Mouse (Mus musculus) spleen, adult 12 weeks (tissue): ENCODE measurements around the gene Nup37.
A peak's percentile ranks its signal among the peaks of the same experiment; 100 is the strongest.

Experiments used
- DNase-seq: peaks from one replicate; pipeline ENCODE4 v3.0.0; 2022; ENCODE audit warnings: low spot score

Gene Nup37

DNA sequence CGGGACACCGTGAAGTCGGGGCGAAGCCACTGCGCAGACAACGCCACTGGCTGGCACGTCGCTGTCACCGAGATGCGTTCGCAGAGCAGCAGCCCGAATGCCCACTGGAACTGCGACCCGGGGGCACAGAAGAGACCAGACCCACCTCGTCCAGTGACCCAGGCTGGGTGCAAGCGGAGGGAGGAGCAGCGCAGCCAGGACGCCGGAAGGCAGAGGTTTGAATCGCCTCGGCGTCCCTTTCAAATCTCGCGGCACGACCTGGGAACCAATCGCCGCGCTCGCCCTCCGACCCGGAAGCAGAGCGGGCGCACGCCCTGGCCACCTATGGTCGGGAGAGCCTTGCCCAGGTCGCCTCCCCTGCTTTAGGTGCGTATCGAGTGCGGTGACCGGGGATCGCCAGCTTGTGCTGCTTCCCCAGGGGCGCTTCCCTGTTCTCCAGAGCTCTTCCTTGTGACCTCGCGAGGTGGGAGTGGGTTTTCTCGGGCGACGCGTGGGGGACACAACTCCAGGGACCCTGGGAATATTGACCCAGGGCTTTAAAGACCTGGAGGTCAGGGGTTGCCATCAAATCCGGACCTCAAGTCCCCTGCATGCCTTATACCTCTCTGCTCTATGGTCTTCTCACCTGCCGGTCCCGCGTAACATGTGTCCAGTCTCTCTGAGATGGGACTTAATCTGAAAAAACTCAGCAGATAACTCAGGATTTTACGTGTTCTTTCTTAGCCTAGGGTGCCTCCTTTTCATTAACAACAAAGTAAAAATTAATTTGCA is at the start of gene Nup37, which contains the start of gene Parpbp:
Gene Nup37 (plus strand): TSS at position 286 of the 771 bp plus-strand sequence.
Gene Parpbp (minus strand): TSS at position 235 of the 771 bp plus-strand sequence.
- peak; percentile 87 for DNase-seq

DNA sequence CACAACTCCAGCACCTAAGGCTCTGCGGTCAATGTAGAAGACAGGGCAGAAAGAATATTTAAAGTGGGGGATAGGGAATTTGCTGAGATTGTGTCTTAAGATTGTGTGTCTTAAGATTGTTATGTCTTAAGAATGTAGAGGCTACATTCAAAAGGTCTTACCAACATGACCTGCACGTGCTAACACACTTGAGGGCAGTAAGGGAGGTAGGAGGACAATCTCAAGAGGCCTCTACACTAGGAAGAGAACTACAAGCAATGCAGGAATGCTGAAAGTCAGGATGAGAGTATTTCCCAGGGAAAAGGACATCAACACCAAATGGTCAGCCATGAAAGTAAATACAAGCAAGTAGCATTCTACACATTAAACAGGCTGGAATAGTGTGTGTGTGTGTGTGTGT is 40.6 kb upstream of the Nup37 start:
- no peak for DNase-seq

DNA sequence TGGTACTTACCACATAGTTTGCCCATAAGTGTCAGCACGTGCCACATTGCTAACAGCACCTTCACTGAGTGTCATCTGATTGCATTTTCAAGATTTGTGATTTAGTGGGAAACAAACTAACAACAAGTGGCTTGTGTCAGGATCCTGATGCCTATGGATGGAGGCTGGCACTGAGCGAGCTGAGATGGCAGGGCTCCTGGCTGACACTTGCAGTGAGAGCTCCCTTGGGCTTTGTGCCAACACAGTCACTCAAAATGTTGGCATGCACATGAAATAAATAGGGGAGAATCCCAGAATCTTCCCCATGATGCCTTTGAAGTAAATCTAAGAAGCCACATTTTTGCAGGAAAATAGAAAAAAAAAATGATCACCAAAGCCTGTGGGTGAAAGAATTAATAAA is 33.5 kb upstream of the Nup37 start:
- DNase-seq: no peak

DNA sequence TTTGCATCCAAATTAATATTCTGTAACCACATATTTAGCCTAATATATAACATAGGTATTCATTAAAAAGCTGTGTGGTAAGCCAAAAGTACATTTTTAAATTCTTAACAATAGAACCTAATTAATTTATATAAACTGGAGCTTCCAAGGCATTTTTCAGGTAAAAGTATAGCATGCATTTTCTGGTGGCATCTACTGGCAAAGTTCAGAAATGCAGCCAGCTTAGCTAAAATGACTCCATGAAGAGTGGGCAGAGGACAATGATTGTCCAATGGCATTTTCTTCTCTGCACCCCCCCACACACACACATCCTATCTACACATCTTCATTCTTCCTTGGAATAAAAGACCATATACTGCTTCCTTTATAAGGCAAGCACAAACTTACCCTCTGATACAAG is 27.1 kb upstream of the Nup37 start:
- DNase-seq: no peak

DNA sequence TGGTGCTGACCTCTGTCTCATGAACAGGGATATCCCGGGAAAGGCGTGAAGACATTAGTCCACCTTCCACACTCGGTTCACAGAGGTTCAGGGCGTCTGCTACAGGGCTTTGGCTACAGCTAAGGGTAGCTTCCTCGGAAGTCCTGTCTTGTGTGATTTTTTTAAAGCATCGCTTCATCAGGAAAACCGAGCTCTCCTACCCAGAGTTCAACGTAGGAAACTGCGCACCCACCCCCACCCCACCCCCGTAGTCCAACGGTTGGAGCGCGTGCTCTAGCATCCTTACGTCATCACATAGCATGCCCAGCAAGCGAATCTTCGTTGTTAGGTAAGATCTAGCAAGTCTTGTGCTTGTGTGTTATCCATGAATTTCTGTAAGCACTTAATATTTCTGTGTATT is 11.2 kb upstream of the Nup37 start:
- DNase-seq: no peak

DNA sequence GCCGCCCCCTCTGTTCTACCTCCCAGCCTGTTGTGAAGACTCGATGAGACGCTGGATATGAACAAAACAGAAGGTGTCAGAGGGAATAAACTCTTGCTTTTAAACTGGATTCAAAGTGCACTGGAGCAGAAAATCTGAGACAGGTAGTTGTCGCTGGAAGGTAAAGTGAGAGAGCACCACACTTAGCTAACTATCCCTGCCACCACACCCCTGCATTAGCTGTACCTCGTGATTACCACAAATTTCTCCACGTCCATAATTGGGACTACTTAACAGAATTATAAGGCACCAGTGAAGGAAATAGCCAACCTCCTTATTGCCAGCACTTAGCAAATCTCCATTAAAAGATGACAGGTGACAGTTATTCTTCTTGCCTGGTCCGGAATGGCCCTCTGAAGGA is 605 bp upstream of the Nup37 start:
- DNase-seq: peak; percentile 2

DNA sequence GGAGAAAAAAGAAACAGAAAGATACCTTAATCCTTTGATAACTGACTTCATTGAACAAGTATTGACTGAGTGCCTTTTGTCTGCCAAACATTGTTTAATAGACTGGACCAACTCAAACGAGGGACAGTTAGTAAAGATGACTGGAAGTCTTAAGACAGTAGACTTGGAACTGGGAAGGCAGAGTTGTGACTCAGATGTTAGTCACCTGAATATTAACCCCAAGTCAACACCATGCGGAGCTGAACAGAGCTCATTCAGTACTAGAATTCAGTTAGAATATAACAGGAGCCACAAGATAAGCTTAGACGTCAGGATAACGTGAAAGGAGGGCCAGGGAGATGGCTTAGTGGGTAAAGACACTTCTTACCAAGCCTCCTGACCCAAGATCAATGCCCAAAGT is 3.6 kb downstream of the Nup37 start:
- no peak for DNase-seq

DNA sequence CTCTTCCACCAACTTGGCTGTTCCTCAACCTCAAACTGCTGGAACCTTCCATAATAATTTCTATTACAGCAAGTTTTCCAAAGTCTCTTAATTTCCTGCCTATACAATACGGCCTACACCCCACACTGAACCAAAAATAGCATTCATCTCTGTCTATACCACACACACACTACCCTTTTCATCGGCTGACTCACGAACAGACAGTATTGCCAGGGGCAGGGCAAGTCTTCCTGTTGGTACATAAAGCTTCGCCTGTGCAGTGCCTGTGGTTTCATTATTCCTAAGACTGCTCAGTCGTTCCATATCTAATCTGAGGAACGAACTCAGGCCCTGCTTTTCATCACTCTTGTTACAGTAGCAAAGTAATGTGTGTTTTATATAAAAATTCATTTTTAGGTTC is 4.9 kb downstream of the Nup37 start:
- no peak for DNase-seq

DNA sequence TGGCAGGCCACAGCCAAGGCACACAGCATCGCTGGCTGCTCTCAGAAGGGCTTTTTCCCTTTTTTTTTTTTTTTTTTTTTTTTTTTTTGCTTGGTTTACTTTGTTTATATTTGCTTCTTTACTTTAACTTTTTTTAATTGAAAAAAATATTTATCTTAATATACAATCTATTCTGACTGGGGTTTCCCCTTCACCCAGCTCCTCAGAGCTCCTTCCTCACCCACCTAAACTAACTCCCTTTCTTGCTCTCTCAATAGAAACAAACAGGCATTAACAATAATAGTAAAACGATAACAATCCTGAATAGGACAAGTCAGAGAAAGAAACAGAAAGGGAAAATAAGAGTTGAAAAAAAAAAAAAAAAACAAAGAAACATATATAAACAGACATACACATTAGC is 15.3 kb downstream of the Nup37 start:
- no peak for DNase-seq

DNA sequence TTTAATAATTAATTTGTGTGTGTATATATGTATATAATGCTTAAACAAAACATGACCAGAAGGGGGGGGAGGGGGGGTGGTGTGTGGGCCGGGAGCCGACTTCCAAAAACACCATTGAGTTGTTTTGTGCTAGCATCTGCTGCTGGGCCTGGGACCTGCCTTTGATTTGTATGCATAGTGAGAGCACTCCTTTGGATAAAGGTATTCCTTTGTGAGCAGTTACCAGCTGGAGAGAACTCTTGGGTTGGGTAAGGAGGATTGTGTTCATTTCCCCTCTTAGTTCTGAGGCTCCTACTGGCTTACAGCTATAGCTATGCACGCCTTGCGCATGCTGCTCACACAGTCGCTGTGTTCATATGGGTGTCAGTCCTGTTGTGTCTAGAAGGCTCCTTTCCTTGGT is 15.9 kb downstream of the Nup37 start:
- no peak for DNase-seq

DNA sequence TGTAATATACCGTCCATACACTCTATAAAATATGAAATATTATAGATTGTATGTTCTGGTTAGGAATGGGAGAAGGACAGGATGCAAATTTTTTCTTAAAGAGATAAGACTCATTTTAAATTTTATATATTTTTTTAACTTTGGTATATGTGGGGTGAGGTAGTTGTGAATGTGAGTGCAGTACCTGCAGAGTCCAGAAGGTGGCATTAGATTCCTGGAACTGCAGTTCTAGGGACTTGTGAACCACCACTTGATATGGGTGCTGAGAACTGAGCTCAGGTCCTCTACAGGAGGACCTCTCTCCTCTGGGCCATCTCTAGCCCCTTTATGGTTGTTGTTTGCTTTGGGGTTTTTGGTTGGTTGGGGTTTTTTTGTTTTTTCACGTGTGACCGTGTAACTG is 19.4 kb downstream of the Nup37 start:
- DNase-seq: no peak

DNA sequence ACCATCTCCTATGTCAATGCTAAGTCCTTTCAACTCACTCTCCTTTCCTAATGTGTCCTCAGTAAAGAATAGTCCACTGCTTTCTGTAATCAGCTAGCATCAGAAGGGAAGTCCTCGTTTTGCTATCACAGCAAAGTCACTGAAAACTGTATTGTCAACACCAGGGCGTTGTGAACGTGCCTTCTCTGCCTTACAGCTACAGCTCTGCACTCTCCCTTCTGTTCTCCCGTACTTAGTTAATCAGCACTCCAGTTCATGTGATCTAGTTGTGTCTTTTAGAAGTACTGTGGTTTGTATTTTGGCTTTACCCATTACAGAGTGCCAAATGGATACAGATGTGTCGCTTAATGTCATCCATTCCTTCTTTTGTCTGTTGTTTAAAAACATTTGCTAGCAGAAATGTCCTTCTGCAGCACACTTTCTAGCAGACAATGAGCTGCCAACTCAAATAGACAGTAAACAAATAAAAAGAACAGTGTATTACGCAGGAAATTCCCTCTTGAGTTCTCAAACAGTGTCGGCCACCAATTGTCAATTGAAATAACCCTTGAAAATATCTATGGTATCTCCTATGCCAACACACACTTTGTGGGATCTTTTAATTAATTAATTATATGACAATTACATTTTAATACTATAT is 20.8 kb downstream of the Nup37 start:
- no peak for DNase-seq

DNA sequence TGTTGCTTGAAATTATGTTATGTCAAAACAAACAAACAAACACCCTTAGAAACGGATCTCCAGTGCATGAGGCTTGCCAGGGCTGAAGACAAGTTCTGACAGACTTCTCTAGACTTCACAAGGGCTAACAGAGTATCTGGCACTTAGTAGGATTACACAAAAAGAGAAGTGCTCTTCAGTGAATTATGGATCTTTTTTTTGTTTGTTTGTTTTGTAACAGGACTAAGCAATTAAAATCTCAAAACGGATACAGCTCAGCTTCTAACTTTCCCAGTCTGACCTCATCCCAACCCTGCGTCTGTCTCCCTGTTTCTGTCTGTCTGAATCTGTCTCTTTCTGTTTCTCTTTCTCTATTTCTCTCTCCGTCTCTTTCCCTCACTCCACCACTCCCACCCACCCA is 53.7 kb downstream of the Nup37 start:
- DNase-seq: no peak

DNA sequence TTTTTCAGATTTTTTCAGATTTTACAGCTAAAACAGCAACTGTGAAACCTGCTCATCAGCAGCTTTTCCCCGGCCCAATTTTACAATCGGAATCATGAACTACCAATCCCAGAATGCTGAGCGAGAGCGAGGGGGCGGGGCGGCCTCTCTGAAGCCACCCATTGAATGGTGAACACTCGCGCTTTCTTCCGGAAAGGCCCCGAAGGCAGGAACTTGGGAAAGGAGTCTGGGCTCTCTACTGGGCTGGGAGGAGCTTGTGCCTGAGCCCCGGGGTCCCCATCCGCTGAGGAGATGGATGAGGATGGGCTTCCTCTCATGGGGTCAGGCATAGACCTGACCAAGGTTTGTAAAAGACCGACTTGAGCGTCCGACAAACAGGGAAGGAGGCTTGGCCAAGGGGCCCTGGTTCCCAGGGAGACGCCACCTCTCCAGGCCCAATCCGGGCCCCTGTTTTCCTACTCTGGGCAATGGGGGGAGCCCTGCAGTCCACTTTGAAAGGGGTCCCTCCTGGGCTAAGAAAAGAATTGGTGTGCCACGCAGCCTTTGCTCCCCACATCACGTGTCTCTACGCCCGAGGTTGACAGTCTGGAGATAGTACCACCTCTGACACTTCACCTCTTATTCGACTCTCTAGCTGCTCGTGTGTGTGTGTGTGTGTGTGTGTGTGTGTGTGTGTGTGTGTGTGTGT is 54.3 kb downstream of the Nup37 start, which contains the start of gene Washc3:
Gene Washc3 (plus strand): TSS at position 143 of the 688 bp plus-strand sequence.
- peak; percentile 75 for DNase-seq

DNA sequence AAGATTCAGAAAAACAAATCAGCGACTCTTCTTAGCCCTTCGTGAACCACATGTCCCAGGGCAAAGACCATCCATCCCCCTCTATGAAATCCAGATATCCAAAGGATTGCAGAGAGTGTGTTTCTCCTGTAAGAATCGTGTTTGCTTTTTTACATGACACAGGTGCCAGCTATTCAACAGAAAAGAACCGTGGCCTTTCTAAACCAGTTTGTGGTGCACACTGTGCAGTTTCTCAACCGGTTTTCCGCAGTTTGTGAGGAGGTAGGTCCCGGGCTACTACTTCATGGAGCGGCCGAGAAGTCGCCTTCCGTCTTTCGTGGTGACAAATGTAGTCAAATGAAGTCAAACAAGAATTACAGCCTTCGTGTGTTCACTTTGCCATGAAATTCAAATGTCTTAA is 54.9 kb downstream of the Nup37 start:
- DNase-seq: no peak

DNA sequence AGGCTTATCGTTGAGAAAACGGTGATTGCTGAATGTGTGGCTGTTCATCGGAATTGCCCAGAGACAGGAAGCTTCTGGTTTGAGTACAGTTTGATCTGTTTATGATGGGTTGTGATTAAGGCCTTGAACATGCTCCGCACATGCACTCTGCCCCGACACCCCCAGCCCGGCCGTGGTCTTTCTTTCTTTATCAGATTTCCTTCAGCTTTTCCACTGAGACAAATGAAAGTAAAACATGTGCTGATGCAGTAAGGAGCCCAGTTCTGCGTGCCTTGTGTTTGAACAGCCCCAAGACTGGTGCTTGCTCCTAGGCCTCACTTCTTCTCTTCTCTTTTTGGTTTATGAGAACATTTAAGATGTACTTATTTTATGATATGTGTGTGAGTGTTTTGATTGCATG is 55.8 kb downstream of the Nup37 start:
- no peak for DNase-seq

DNA sequence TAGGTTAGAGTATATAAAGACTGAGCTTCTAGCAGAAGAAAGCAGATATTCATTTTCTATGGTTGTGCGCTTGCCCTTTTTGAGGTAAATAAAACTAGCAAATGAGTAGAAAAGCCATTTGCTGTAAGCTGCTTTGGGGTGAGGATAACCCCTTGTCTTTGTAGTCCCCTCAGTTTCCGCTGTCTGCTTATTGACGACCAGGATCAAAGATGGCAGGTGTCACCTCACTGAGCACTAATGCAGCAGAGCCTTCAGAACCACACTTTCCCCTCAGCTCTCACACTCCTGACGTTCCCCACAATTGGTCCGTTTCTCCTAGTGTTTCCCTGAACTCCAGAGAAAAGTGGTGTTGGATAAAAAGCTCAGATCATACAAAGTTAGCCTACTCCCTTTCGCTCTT is 56.4 kb downstream of the Nup37 start:
- DNase-seq: no peak

DNA sequence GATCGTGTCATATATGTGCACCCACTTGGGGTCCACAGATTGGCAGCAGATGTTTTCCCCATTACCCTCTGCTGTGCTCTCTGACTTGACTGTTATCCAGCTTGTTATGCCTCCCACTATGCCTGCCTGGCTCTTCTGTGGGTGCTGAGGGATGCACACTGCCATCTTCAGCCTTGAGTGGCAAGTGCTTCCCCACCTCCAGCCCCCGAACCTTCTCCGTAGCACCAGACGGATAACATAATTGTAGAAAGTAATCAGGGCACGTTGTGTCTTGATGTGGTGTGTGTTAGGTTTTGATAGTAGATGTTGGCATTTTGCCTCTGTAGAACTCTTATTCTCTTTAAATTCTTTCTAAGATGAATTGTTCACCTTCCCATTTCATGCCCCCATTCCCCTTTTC is 65.9 kb downstream of the Nup37 start:
- no peak for DNase-seq

DNA sequence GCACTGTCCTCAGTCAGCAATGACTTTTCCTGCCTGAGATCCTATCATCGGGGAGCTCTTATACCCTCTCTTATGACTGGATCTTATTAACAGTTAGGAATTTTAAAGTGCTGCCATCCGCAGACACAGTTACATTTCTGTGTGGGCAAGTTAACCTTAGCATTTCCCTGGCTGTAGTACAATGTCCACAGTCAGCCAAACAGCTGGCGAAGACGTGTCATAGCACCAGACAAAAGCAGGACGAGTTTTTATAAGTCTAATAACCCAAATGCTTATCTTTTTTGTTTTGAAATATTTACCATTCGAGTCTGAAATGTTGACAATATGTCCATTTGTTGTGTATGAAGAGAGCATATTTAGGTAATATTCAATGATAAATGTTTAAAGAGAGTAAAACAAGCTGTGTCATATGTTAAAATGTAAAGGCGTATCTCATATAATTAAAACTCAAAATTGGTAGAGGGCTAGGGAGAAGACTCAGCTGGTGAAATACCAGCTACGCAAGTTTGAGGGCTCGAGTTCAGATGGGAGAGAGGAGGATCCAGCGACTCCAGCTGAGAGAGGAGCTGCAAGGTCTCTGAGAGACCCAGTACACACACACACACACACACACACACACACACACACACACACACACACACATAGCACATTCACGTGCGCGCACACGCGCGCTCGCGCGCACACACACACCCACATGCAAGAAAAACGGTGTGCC is 68.2 kb downstream of the Nup37 start:
- no peak for DNase-seq

DNA sequence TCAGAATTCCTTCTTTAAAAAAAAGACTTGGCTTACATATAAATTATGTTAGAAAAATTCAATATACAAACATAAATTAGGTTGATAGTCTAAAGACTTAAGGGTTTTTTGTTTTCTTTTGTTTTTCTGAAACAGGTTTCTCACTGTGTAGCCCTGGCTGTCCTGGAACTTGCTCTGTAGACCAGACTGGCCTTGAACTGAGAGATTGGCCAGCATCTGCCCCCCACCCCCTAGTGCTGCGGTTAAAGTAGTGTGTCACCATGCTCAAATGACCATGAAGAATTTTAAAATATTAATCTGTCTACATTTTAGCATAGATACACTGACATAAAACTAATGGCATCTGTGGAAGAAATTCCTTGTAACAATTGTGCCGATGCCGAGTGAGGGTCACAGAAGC is 71.4 kb downstream of the Nup37 start:
- no peak for DNase-seq

DNA sequence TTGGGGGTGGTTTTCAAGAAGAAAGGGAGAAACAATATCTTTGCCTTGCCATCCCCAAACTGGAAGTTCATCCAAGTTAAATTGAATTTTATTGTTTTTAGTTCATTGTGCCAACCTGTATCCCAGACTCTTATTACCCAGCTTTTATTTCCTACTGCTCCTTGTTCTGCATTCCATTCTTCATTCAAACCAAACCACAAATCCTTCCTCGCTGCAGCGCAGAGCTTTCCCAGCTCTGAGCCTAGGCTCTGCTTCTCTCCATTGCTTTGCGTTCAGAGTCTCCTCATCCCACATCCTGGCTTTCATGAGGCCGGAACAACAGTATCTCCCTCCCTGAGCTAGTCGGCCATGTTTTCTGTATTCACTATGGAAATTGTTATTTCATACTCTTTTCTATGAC is 74.9 kb downstream of the Nup37 start:
- no peak for DNase-seq

DNA sequence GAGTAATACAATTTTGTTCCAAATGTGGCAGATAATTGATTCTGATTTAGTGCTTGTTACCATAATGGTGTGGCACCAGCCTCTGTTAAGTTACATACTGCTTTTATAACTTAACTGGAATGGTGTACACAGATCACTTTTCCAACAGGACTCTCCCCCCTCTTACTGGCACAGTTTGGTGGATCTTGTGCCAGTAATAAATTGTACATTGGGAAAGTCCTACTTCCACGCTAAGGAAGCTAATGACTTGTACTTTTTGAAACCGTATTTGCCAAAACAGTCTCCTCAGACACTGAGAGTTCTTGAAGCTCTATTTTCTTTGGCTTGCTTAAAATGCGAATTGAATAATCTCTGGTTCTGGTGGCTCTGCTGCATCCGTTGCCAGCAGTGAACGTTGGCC is 78.6 kb downstream of the Nup37 start:
- DNase-seq: no peak

DNA sequence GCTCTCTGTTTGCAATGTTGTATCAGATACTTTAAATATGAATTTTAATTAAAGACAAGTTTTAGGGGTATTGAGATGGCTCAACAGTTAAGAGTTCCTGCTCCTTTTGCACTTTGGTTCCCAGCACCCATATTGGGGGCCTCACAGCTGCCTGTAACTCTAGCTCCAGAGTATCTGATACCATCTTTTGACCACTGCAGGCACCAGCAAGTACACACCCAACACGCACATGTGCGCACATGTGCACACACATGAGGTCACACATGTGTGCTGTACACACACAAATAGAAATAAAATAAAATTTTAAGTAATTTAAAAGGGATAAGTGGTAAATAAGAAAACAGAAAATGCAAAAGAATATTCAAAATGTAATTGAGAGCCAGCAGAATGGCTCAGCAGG is 81.2 kb downstream of the Nup37 start:
- no peak for DNase-seq
